ENCODE assay signal across 8 mouse cellular contexts in genomic region chr16:7005478-7005877, GRCm38 (mm10).
DNase-seq lines count a peak whose midpoint lies in the region; ATAC-seq lines count a peak whose summit lies in the region.
"Had no signal": no experiment of that assay in that cellular context is flagged by ENCODE, and none has a peak within 500 bp of the region (broad histone marks: within the 10 kb centered on the region; RNA-seq: fewer than 3 reads in every experiment).

No protein-coding gene starts in this region.

- no peaks in the 10 kb centered on the region for H3K9me3 ChIP-seq in midbrain, embryonic 10.5 days (replicated peaks)
- no peaks in the 10 kb centered on the region for H3K9me3 ChIP-seq in midbrain, embryonic 13.5 days
- H3K9me3 ChIP-seq: limb, embryonic 12.5 days had no signal

- peak; percentile 48 for DNase-seq in midbrain, embryonic 10.5 days (ENCODE audit: low spot score)
- DNase-seq in WW6 (ENCODE audit: low read depth, low spot score), result peak; percentile 24
- peak; percentile 45 to 58 for DNase-seq in cerebellum, adult 18-20 months
- peak; percentile 12 for DNase-seq in gastrocnemius, postnatal 14 days
- peak; percentile 34 for DNase-seq in left cerebral cortex, postnatal 4 days
- DNase-seq in thymus, postnatal 36 days, result peak; percentile 12 to 19

- 16% methylated on average over 3 of the region's 3 CpGs for WGBS in midbrain, embryonic 10.5 days
- 22% methylated on average over 3 of the region's 3 CpGs for WGBS in midbrain, embryonic 13.5 days

- no peak overlapping the region for H3K4me3 ChIP-seq in midbrain, embryonic 10.5 days
- H3K4me3 ChIP-seq in midbrain, embryonic 13.5 days (replicated peaks), result no peak overlapping the region
- H3K4me3 ChIP-seq: limb, embryonic 12.5 days had no signal

- H3K36me3 ChIP-seq in midbrain, embryonic 10.5 days, result no peaks in the 10 kb centered on the region
- H3K36me3 ChIP-seq in midbrain, embryonic 13.5 days, result no peaks in the 10 kb centered on the region
- H3K36me3 ChIP-seq: limb, embryonic 12.5 days had no signal

- H3K27me3 ChIP-seq in midbrain, embryonic 10.5 days (ENCODE audit: low read depth, poor library complexity, severe bottlenecking), result no peaks in the 10 kb centered on the region
- H3K27me3 ChIP-seq in midbrain, embryonic 13.5 days, result no peaks in the 10 kb centered on the region
- H3K27me3 ChIP-seq: limb, embryonic 12.5 days had no signal

- no peaks in the 10 kb centered on the region for H3K4me1 ChIP-seq in midbrain, embryonic 10.5 days
- H3K4me1 ChIP-seq in midbrain, embryonic 13.5 days (replicated peaks), result no peaks in the 10 kb centered on the region
- H3K4me1 ChIP-seq: limb, embryonic 12.5 days had no signal

- no peak overlapping the region for H3K9ac ChIP-seq in midbrain, embryonic 13.5 days (replicated peaks)
- H3K9ac ChIP-seq: limb, embryonic 12.5 days had no signal

- H3K27ac ChIP-seq in midbrain, embryonic 10.5 days (replicated peaks), result no peak overlapping the region
- no peak overlapping the region for H3K27ac ChIP-seq in midbrain, embryonic 13.5 days
- H3K27ac ChIP-seq: limb, embryonic 12.5 days had no signal

- no peak overlapping the region for H3K4me2 ChIP-seq in midbrain, embryonic 13.5 days (replicated peaks)
- H3K4me2 ChIP-seq: limb, embryonic 12.5 days had no signal

- no peak for ATAC-seq in midbrain, embryonic 13.5 days

- intact Hi-C loops in gastrocnemius, postnatal 14 days (cut with DNase I; ENCODE audit: low total_unique reads), result no loop called here
- intact Hi-C loops in left cerebral cortex, postnatal 4 days (cut with DNase I), result no loop called here
